20 mouse cellular contexts compared by ENCODE assay signal in genomic region chr7:30857746-30858145, GRCm38 (mm10). TPM values are rescaled to one million over a fixed set of nuclear protein-coding genes. Genes with fewer than 3 reads are reported as not detected.
DNase-seq lines count a peak whose midpoint lies in the region; ATAC-seq and TF ChIP-seq lines count a peak whose summit lies in the region.
"Had no signal": no experiment of that assay in that cellular context is flagged by ENCODE, and none has a peak within 500 bp of the region (broad histone marks: within the 10 kb centered on the region; RNA-seq: fewer than 3 reads in every experiment).

No protein-coding gene starts in this region.

- no peak overlapping the region for H3K4me2 ChIP-seq in midbrain, embryonic 13.5 days (replicated peaks)
- H3K4me2 ChIP-seq: embryonic facial prominence, embryonic 12.5 days had no signal

- no peak overlapping the region for H3K4me3 ChIP-seq in spleen, adult 2 months (ENCODE audit: extremely low read depth, insufficient read depth, insufficient read length)
- H3K4me3 ChIP-seq in midbrain, embryonic 13.5 days (replicated peaks), result no peak overlapping the region
- H3K4me3 ChIP-seq: embryonic facial prominence, embryonic 10.5 days; embryonic facial prominence, embryonic 12.5 days had no signal

- ATAC-seq in midbrain, embryonic 13.5 days, result no peak
- ATAC-seq: forebrain, embryonic 14.5 days; forebrain, postnatal 0 days had no signal

- H3K36me3 ChIP-seq in spleen, adult 2 months (ENCODE audit: control insufficient read depth, insufficient read depth, low read length), result no peaks in the 10 kb centered on the region
- no peaks in the 10 kb centered on the region for H3K36me3 ChIP-seq in midbrain, embryonic 13.5 days
- H3K36me3 ChIP-seq: embryonic facial prominence, embryonic 10.5 days; embryonic facial prominence, embryonic 12.5 days had no signal

- no peak for TF ChIP-seq CTCF in spleen, adult 2 months (IDR thresholded peaks at IDR 0.05; ENCODE audit: extremely low read depth, insufficient read depth, insufficient read length, insufficient replicate concordance)

- H3K4me1 ChIP-seq in spleen, adult 2 months (ENCODE audit: control insufficient read depth, insufficient read depth, insufficient read length), result peaks cover 10% of the 10 kb centered on the region; the same call in 1 of the 2 replicates
- peaks cover 5% of the 10 kb centered on the region; the same call in 1 of the 2 replicates for H3K4me1 ChIP-seq in midbrain, embryonic 13.5 days (replicated peaks)
- H3K4me1 ChIP-seq: embryonic facial prominence, embryonic 12.5 days had no signal

- TF ChIP-seq POLR2A in spleen, adult 2 months (IDR thresholded peaks at IDR 0.05; ENCODE audit: low read depth, low read length), result no peak

- no peak overlapping the region for H3K9ac ChIP-seq in midbrain, embryonic 13.5 days (replicated peaks)
- H3K9ac ChIP-seq: embryonic facial prominence, embryonic 12.5 days; forebrain, postnatal 0 days had no signal

- peak overlapping the region; percentile 8; the same call in 1 of the 2 replicates for H3K27ac ChIP-seq in spleen, adult 2 months (ENCODE audit: insufficient read depth, low read length)
- H3K27ac ChIP-seq in midbrain, embryonic 13.5 days, result no peak overlapping the region
- H3K27ac ChIP-seq: embryonic facial prominence, embryonic 10.5 days; embryonic facial prominence, embryonic 12.5 days had no signal

- no peaks in the 10 kb centered on the region for H3K27me3 ChIP-seq in spleen, adult 2 months (ENCODE audit: control insufficient read depth, insufficient read depth, low read length)
- H3K27me3 ChIP-seq in midbrain, embryonic 13.5 days, result peaks cover 7% of the 10 kb centered on the region; the same call in 1 of the 2 replicates

- WGBS in spleen, adult 2 months, result 56% methylated on average over 1 of the region's 1 CpGs
- WGBS in midbrain, embryonic 13.5 days, result 74% methylated on average over 1 of the region's 1 CpGs

- DNase-seq in spleen, adult 2 months (ENCODE audit: low read depth in 1 of 2, low spot score in 2 of 2), result no peak
- DNase-seq in spleen, postnatal 36 days (ENCODE audit: low spot score in 2 of 2), result no peak
- DNase-seq in A20 (ENCODE audit: low read depth, low spot score), result peak; percentile 66
- DNase-seq in testis, postnatal 10 days (ENCODE audit: low spot score), result no peak
- DNase-seq: adrenal gland, adult 2 months; adrenal gland, postnatal 10 days; adrenal gland, postnatal 25 days; cerebellum, adult 11-12 months; cerebellum, adult 2 months; cerebellum, adult 9-10 months; cerebellum, postnatal 10 days; cerebellum, postnatal 25 days; forebrain, postnatal 0 days had no signal

- no peaks in the 10 kb centered on the region for H3K9me3 ChIP-seq in midbrain, embryonic 13.5 days
- H3K9me3 ChIP-seq: embryonic facial prominence, embryonic 10.5 days; embryonic facial prominence, embryonic 12.5 days had no signal

RNA-seq across cellular contexts. Expression of gene Ffar3, which starts 1.8 kb away (rescaled TPM):
- 0.59 and 0.84 TPM in 2 replicates for polyA plus RNA-seq in spleen, adult 2 months (2012; rRNA removed)
- polyA plus RNA-seq in midbrain, embryonic 13.5 days (2015; fragmentation: Nextera tagmentation; extraction: Ambion mirVana), result not detected in 2 replicates
- polyA plus RNA-seq: C2C12; cerebellum, adult 2 months; embryonic facial prominence, embryonic 10.5 days; embryonic facial prominence, embryonic 14.5 days; forebrain, embryonic 11.5 days; forebrain, embryonic 14.5 days; forebrain, postnatal 0 days had no signal

RNA-seq across cellular contexts. Expression of gene Ffar1, which starts 3.6 kb away (rescaled TPM):
- 17.0 and 20.1 TPM in 2 replicates for polyA plus RNA-seq in spleen, adult 2 months (2012; rRNA removed)
- polyA plus RNA-seq in midbrain, embryonic 13.5 days (2015; fragmentation: Nextera tagmentation; extraction: Ambion mirVana), result not detected in 2 replicates
- polyA plus RNA-seq: adrenal gland, adult 2 months; C2C12; cerebellum, adult 2 months; embryonic facial prominence, embryonic 10.5 days; embryonic facial prominence, embryonic 12.5 days; embryonic facial prominence, embryonic 14.5 days; forebrain, embryonic 11.5 days; forebrain, embryonic 14.5 days; forebrain, postnatal 0 days had no signal

RNA-seq across cellular contexts. Expression of gene Cd22, which starts 22.4 kb away (rescaled TPM):
- 269 and 316 TPM in 2 replicates for polyA plus RNA-seq in spleen, adult 2 months (2012; rRNA removed)
- not detected in 2 replicates for polyA plus RNA-seq in midbrain, embryonic 13.5 days (2015; fragmentation: Nextera tagmentation; extraction: Ambion mirVana)
- polyA plus RNA-seq: forebrain, embryonic 11.5 days; forebrain, embryonic 14.5 days; forebrain, postnatal 0 days had no signal

RNA-seq across cellular contexts. Expression of gene Ffar2, which starts 34.2 kb away (rescaled TPM):
- polyA plus RNA-seq in spleen, adult 2 months (2012; rRNA removed), result 19.2 and 38.6 TPM in 2 replicates
- 0.17 and 0.50 TPM in 2 replicates for polyA plus RNA-seq in midbrain, embryonic 13.5 days (2015; fragmentation: Nextera tagmentation; extraction: Ambion mirVana)
- polyA plus RNA-seq: C2C12; embryonic facial prominence, embryonic 10.5 days; embryonic facial prominence, embryonic 12.5 days; forebrain, embryonic 11.5 days had no signal

RNA-seq across cellular contexts. Expression of gene Mag, which starts 56.9 kb away (rescaled TPM):
- 3.5 TPM in 2 replicates for polyA plus RNA-seq in spleen, adult 2 months (2012; rRNA removed)
- 1.3 and 1.5 TPM in 2 replicates for polyA plus RNA-seq in midbrain, embryonic 13.5 days (2015; fragmentation: Nextera tagmentation; extraction: Ambion mirVana)

Comparison
In these comparisons a context has a peak if more than half of its experiments do, and no peak if none do; other contexts are left out.
1. RNA of gene Ffar1, which starts 3.6 kb away (polyA plus RNA-seq): 17.0 to 20.1 TPM in spleen, adult 2 months; not detected in midbrain, embryonic 13.5 days; every median in the first group is over 10 times any median in the second.
2. RNA of gene Cd22, which starts 22.4 kb away (polyA plus RNA-seq): 269 to 316 TPM in spleen, adult 2 months; not detected in midbrain, embryonic 13.5 days; every median in the first group is over 100 times any median in the second.